Mouse (Mus musculus): Measurements from ENCODE around the gene Tspyl1.
"Not testable (repeated sequence)": the region's sequence is repeated elsewhere in the genome, so short reads cannot be mapped to it uniquely, and the experiment has no call there.

Gene Tspyl1

GRCm38 (mm10) chr10:34281962-34282388 is at the start of gene Tspyl1:
Gene Tspyl1, plus strand, starts transcription at chr10:34282190.
- peak; percentile 99 for DNase-seq (ENCODE audit: low spot score)

GRCm38 (mm10) chr10:34233418-34233817 is 48.6 kb upstream of the Tspyl1 start:
- no peak for DNase-seq (ENCODE audit: low spot score)

GRCm38 (mm10) chr10:34233931-34234745 is 47.9 kb upstream of the Tspyl1 start:
- DNase-seq (ENCODE audit: low spot score), result peak; percentile 42

GRCm38 (mm10) chr10:34235384-34235783 is 46.6 kb upstream of the Tspyl1 start:
- no peak for DNase-seq (ENCODE audit: low spot score)

- no peak for DNase-seq (ENCODE audit: low spot score)
Observed at GRCm38 (mm10) chr10:34236569-34236968, 45.4 kb upstream of the Tspyl1 start.

GRCm38 (mm10) chr10:34238536-34238935 is 43.5 kb upstream of the Tspyl1 start:
- DNase-seq (ENCODE audit: low spot score), result no peak

- DNase-seq (ENCODE audit: low spot score), result no peak
Observed at GRCm38 (mm10) chr10:34244745-34245144, 37.2 kb upstream of the Tspyl1 start.

GRCm38 (mm10) chr10:34246106-34246505 is 35.9 kb upstream of the Tspyl1 start:
- DNase-seq (ENCODE audit: low spot score), result no peak

GRCm38 (mm10) chr10:34247757-34248156 is 34.2 kb upstream of the Tspyl1 start:
- DNase-seq (ENCODE audit: low spot score), result no peak

GRCm38 (mm10) chr10:34249594-34249993 is 32.4 kb upstream of the Tspyl1 start:
- no peak for DNase-seq (ENCODE audit: low spot score)

- not testable (repeated sequence) for DNase-seq (ENCODE audit: low spot score)
Observed at GRCm38 (mm10) chr10:34252833-34253232, 29.2 kb upstream of the Tspyl1 start.

- no peak for DNase-seq (ENCODE audit: low spot score)
Observed at GRCm38 (mm10) chr10:34265106-34265505, 16.9 kb upstream of the Tspyl1 start.

- no peak for DNase-seq (ENCODE audit: low spot score)
Observed at GRCm38 (mm10) chr10:34267312-34268070, 14.5 kb upstream of the Tspyl1 start.

GRCm38 (mm10) chr10:34271681-34272080 is 10.3 kb upstream of the Tspyl1 start:
- DNase-seq (ENCODE audit: low spot score), result no peak

- peak; percentile 91 for DNase-seq (ENCODE audit: low spot score)
Observed at GRCm38 (mm10) chr10:34280591-34281175, 1.3 kb upstream of the Tspyl1 start.

- DNase-seq (ENCODE audit: low spot score), result peak; percentile 55
Observed at GRCm38 (mm10) chr10:34281211-34281961, 604 bp upstream of the Tspyl1 start.

- peak; percentile 47 for DNase-seq (ENCODE audit: low spot score)
Observed at GRCm38 (mm10) chr10:34282420-34283238, 639 bp downstream of the Tspyl1 start.

- peak; percentile 31 for DNase-seq (ENCODE audit: low spot score)
Observed at GRCm38 (mm10) chr10:34296911-34297298, 14.9 kb downstream of the Tspyl1 start.

- DNase-seq (ENCODE audit: low spot score), result peak; percentile 97
Observed at GRCm38 (mm10) chr10:34297299-34297979, 15.4 kb downstream of the Tspyl1 start, which contains the start of gene Tspyl4. Gene Tspyl4, plus strand, starts transcription at chr10:34297442.

GRCm38 (mm10) chr10:34297980-34298753 is 16.2 kb downstream of the Tspyl1 start:
- peak; percentile 60 for DNase-seq (ENCODE audit: low spot score)
